Mouse (Mus musculus) bone marrow macrophage, adult 2 months (primary cell): ENCODE results near the gene Olfr466. TPM values are rescaled to one million over a fixed set of nuclear protein-coding genes. Genes with fewer than 3 reads are reported as not detected.

Experiments used
- H3K27ac ChIP-seq: 2 replicates; pipeline ENCODE4 v1.5.1; 2012; ENCODE audit warnings: low read depth, low read length; ENCODE audit not compliant: insufficient read depth
- H3K4me1 ChIP-seq: 2 replicates; pipeline ENCODE4 v1.6.1; 2012; ENCODE audit warnings: low read length; ENCODE audit not compliant: control insufficient read depth, insufficient read depth
- H3K4me3 ChIP-seq: 2 replicates; pipeline ENCODE4 v1.5.1; 2012; ENCODE audit warnings: mild to moderate bottlenecking, low read length, moderate library complexity; ENCODE audit not compliant: insufficient read depth
- CTCF ChIP-seq: IDR thresholded peaks from 2 replicates; pipeline ENCODE4 v1.5.1; 2012; ENCODE audit warnings: low read depth, mild to moderate bottlenecking, low read length, moderate library complexity
- POLR2A ChIP-seq: IDR thresholded peaks from 2 replicates; pipeline ENCODE4 v1.6.1; 2012; ENCODE audit warnings: mild to moderate bottlenecking, low read depth, low read length, borderline replicate concordance
- polyA plus RNA-seq: library from polyadenylated mRNA; stranded (reverse); fragments of >200 nt; gene quantifications from 2 replicates; pipeline ENCODE4 v1.2.4, GENCODE M21; 2012; ENCODE audit not compliant: missing spikeins, insufficient read depth, insufficient read length

Olfr466 gene
- polyA plus RNA-seq = not detected in 2 replicates

DNA sequence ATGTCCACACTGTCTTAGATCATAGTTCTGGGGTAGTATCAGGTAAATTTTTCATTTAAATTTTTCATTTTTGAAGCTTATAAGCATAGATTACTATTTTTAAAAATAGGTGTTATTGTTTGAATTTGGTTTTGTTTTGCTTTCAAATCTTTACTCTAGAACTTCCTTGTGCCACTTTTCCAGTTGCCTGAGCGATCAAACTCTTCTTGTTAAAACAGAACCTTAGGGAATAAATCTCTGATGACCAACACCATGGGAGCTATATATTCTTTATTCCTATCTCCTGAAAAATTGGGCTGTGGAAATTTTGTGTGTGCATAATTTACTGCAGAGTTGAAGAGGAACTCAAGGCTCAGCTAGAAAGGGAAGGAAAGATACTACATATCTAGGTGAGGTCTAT, at the start of gene Olfr466:
Olfr466 (plus strand) TSS at position 301 of the 400 bp plus-strand sequence.
- no peak for TF ChIP-seq POLR2A
- TF ChIP-seq CTCF = no peak
- no peak within 1 kb of the TSS for H3K27ac ChIP-seq
- H3K4me1 ChIP-seq = no peaks in the 10 kb centered on the region
- no peak within 1 kb of the TSS for H3K4me3 ChIP-seq

DNA sequence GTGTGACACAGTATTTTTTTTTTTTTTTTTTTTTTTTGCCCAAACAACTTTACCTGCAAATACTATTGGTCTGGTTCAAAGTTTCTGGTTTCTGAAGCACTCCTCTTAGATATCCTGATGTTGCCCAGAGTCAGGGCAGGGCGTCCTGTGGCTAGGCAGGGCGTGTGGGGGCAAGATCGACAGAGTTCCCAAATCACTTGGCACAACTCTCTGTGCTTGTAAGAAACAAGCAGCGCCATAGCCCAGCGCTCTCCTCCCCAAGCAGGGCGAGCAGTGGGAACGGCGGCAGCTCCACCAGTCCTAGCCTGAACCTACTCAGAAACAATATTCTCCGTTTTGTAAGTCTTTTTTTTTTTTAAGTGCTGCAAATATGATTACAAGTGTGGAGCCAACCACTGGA, 49.4 kb upstream of the Olfr466 start:
- TF ChIP-seq CTCF (no peak), POLR2A (no peak)
- H3K4me1 ChIP-seq = peaks cover 24% of the 10 kb centered on the region
- H3K27ac ChIP-seq = no peak overlapping the region
- no peak overlapping the region for H3K4me3 ChIP-seq

DNA sequence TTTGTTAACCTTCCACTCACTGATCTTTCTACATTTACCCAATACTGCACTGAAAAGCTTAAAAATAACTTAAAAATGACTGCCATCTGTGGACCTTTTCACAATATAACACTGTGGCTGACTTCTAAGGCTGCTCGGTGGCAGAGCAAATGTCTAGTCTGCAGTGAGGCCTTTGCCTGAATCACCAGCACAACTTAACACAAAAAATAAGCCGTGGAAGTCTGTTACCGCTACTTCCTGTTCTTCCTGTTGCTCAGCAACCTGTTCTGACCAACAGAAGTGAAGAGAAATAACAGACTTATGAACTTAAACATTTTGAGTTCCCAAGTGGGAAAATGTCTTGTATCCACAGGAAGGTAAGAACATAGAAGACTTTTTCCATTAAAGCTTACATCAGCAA, 48.8 kb upstream of the Olfr466 start:
- TF ChIP-seq CTCF = no peak
- TF ChIP-seq POLR2A = no peak
- no peak overlapping the region for H3K27ac ChIP-seq

DNA sequence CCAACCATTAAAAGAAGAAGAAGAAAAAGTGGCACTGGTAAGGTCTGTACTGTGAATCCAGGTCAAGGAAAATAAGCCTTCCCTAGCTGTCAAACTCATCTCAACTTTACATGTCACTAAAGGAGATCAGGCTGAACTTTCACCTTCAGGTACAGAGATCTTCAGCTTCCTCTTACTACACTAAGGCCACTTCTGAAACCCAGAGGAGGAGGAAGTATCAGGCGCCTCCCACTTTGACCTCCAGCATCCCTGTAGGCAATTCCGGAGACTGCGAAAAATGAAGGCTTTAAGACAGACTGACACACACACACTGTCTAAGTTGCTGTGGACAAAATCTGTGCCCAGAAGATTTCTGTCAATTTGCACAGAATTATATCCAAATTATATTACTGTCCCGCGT, 38.1 kb upstream of the Olfr466 start:
- no peak for TF ChIP-seq CTCF
- no peak for TF ChIP-seq POLR2A
- H3K27ac ChIP-seq = peak overlapping the region; percentile 59

More for the DNA sequence above, 48.8 kb upstream of the Olfr466 start:
- peaks cover 21% of the 10 kb centered on the region for H3K4me1 ChIP-seq
- no peak overlapping the region for H3K4me3 ChIP-seq

DNA sequence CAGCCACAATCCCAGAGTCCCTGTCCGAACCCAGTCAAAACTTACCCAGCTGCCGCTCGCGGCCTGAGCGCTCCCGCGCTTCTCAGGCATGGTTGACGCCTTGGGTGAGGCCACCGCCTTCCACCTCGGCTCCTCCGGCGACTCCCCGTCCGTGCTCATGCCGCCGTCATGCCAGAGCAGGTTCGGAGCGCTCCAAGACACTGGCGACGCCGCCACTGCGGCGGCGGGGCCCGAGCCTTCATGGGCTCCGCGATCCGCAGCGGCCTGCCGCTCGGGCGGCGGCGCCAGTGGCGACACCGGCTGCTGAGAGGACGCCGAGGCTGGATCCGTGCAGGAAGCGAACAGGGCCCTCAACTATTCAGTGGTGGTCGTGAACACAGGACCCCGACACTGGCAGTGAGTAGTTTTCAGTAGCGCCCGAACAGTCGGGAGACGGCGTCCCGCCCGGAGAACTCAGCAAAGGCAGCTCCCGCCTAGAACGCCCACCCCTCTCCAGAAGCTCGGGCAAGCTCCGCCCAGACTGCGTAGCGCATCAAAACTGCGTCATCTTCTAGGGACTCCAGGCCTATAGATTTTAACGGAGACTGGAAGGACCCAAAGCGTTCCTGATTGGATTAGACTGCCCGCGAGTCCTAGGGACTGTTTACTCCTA, 37.5 kb upstream of the Olfr466 start, which contains the start of gene Mfsd14b:
Mfsd14b (minus strand) TSS at position 517 of the 652 bp plus-strand sequence.
- Histone ChIP-seq H3K27ac (peak within 1 kb of the TSS; percentile 59), H3K4me3 (peak within 1 kb of the TSS; percentile 94), H3K4me1 (peaks cover 4% of the 10 kb centered on the region)
- TF ChIP-seq CTCF (no peak), POLR2A (no peak)

More for the DNA sequence above, 38.1 kb upstream of the Olfr466 start:
- Histone ChIP-seq H3K4me1 (peaks cover 4% of the 10 kb centered on the region), H3K4me3 (peak overlapping the region; percentile 94)

DNA sequence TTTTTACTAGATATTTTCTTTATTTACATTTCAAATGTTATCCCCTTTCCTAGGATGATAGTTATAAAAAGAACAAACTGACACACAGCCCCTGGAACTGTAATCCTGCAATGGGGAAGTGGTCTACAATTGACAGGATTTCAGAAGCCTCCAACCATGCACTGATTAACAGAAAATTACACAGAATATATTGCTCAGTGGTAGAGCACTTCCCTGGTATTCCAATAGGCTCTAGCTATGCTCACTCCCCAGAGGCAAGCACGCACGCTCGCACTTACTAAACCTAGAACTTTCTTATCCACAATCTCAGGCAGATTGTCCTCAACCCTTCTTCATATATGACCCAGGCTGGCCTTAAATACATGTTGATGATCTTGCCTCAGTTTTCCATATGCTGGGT, 36.8 kb upstream of the Olfr466 start:
- Histone ChIP-seq H3K4me1 (peaks cover 4% of the 10 kb centered on the region), H3K27ac (peak overlapping the region; percentile 43; the same call in 1 of the 2 replicates), H3K4me3 (peak overlapping the region; percentile 94)
- TF ChIP-seq CTCF (no peak), POLR2A (no peak)

DNA sequence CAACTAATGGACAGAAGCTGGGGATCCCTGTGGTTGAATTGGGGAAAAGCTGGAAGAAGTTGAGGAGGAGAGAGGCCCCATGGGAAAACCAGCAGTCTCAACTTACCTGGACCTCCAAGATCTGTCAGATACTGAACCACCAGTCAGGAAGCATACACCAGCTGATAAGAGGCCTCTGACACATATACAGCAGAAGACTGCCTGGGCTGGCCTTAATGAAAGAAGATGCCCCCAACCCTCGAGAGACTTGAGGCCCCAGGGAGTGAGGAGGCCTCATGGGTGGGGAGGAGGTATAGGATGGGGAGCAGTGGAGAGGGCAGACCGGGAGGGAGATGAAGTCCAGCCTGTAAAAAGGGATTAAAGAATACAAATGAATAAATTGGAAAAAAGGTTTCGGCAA, 29.1 kb upstream of the Olfr466 start:
- Histone ChIP-seq H3K4me1 (no peaks in the 10 kb centered on the region), H3K4me3 (no peak overlapping the region), H3K27ac (no peak overlapping the region)
- TF ChIP-seq CTCF (no peak), POLR2A (no peak)

DNA sequence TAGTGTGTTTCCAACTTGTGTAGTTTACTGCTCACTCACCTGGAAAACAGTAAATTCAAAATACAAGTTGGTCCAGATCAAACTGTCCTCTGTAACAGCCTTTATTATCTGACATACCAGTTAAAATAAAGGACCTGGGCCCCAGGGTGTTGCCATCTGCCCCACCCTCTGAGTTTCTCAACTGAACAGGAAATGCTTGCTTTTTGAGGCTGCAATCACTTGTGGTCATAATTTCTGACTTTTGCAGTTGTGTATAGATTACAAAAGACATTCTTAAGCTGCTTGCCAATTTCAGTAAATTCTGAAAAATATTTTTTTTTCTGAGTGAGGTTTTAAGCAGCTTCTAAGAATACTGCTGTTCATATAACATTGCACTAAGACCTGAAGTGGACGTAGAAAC, 27.9 kb upstream of the Olfr466 start:
- TF ChIP-seq CTCF (no peak), POLR2A (no peak)
- H3K27ac ChIP-seq = no peak overlapping the region
- H3K4me1 ChIP-seq = no peaks in the 10 kb centered on the region
- H3K4me3 ChIP-seq = no peak overlapping the region

DNA sequence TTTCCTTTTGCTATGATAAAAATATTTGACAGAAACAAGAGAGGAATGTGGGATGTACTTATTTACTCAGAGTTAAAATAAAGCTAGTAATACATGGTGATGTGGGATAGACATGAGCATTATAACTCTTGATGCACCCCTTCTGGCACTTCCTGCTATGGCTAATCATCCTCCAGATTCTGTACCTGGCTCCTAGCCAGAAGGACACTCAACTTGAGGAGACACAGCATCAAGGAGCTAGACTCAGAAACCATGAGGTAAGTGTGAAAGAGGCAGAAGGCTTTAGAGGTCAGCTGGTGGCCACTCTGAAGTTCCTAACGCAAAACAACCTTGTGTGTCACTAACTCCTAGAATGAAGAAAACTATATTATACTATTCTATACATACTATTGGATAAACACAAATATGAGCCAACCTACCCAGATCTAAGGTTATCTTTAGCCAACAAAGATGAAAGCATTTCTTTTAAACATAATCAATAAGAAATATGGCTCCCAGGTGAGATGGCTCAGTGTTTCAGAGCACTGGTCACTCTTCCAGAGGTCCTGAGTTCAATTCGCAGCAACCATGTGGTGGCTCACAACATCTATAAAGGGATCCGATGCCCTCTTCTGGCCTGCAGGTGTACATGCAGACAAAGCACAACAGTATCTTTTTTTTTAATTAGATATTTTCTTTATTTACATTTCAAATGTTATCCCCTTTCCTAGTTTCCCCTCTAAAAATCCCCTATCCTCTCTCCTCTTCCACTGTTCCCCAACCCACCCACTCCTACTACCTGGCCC, 22.8 kb upstream of the Olfr466 start:
- H3K4me3 ChIP-seq = no peak overlapping the region
- H3K27ac ChIP-seq = no peak overlapping the region
- no peak for TF ChIP-seq POLR2A
- TF ChIP-seq CTCF = peak; percentile 18; the same call in 1 of the 2 replicates
- no peaks in the 10 kb centered on the region for H3K4me1 ChIP-seq

DNA sequence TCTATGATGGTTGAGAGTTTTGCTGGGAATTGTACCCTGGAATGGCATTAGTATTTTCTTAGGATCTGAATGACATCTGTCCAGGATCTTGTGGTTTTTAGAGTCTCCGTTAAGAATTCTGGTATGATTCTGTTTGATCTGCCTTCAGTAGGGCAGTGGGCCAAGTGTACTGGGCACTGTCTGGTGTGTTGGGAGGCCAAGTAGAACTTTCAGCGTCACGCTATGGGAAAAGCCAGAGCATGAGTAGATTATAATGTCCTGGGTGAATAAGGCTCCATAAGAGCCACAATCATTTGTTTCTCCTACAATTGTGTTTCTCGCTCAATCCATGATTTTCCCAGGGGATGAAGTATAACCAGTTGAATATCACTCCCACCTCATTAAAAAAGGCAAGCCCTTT, 12.3 kb upstream of the Olfr466 start, which contains the start of gene Olfr465-ps1:
Olfr465-ps1 (plus strand) TSS at position 301 of the 400 bp plus-strand sequence.
- H3K4me3 ChIP-seq = no peak within 1 kb of the TSS
- H3K4me1 ChIP-seq = no peaks in the 10 kb centered on the region
- no peak for TF ChIP-seq POLR2A
- H3K27ac ChIP-seq = no peak within 1 kb of the TSS
